ENCODE assay signal across 8 mouse cellular contexts in the genomic region with DNA sequence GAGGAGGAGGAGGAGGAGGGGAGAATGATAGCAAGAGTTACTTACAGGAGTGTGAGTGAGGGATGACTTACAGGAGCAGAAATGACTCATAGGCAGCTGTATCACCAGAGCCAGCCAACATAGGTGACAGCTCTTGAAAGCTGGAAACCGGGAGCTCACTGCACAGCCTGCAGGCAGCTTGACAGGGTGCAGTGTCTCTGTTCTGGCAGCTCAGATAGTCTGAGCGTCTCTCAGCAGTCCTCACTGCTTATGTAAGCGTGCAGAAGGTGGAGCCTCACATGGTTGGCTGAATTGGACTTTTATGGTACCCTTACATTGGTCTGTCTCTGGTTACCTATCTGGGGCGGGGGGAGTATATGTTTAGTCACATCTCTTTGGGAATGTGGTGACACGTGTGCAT. TPM values are rescaled to one million over a fixed set of nuclear protein-coding genes. Genes with fewer than 3 reads are reported as not detected.
DNase-seq lines count a peak whose midpoint lies in the region; ATAC-seq and TF ChIP-seq lines count a peak whose summit lies in the region.

No protein-coding gene starts in this region.

- TF ChIP-seq RAD21 in MEL (IDR thresholded peaks at IDR 0.05; ENCODE audit: low read depth, low read length): no peak

- TF ChIP-seq POLR2A in MEL (IDR thresholded peaks at IDR 0.05; ENCODE audit: control insufficient read depth in 1 of 2, insufficient read depth in 1 of 2, low read depth in 1 of 2, low read length in 2 of 2, poor library complexity in 1 of 2): no peak
- no peak for TF ChIP-seq POLR2A in thymus, adult 2 months (IDR thresholded peaks at IDR 0.05; ENCODE audit: control insufficient read depth, extremely low read depth, insufficient read depth, low read length, poor library complexity)

- TF ChIP-seq EP300 in MEL (IDR thresholded peaks at IDR 0.05; ENCODE audit: low read depth in 1 of 2, low read length in 2 of 2): no peak
- no peak for TF ChIP-seq EP300 in liver, embryonic 14.5 days (IDR thresholded peaks at IDR 0.05; ENCODE audit: low read depth)

- H3K79me2 ChIP-seq in MEL (ENCODE audit: control insufficient read depth, insufficient read depth, low read length, poor library complexity): no peaks in the 10 kb centered on the region

- no peak for ATAC-seq in heart, embryonic 11.5 days (replicated peaks; ENCODE audit: insufficient number of reproducible peaks, low FRiP score, low TSS enrichment)
- ATAC-seq in intestine, embryonic 16.5 days: peak; percentile 81
- ATAC-seq in liver, embryonic 14.5 days (ENCODE audit: insufficient read depth): peak; percentile 42; the same call in 1 of the 2 replicates

- no peak overlapping the region for H3K27ac ChIP-seq in heart, embryonic 11.5 days (ENCODE audit: low read depth, low read length)
- no peak overlapping the region for H3K27ac ChIP-seq in MEL (ENCODE audit: control insufficient read depth, low read depth, low read length)
- no peak overlapping the region for H3K27ac ChIP-seq in intestine, embryonic 16.5 days (ENCODE audit: low read length)
- H3K27ac ChIP-seq in liver, embryonic 14.5 days: no peak overlapping the region
- H3K27ac ChIP-seq in thymus, adult 2 months (ENCODE audit: control insufficient read depth, insufficient read depth, low read length): no peak overlapping the region

- H3K4me1 ChIP-seq in heart, embryonic 11.5 days (ENCODE audit: control insufficient read depth, insufficient read depth, low read length): no peaks in the 10 kb centered on the region; the same call in 1 of the 2 replicates
- H3K4me1 ChIP-seq in MEL (ENCODE audit: control insufficient read depth in 1 of 2, insufficient read depth in 2 of 2, low read length in 2 of 2): peaks cover 0 to 5% of the 10 kb centered on the region in 2 experiments; a peak in 1 of 4 replicates
- H3K4me1 ChIP-seq in intestine, embryonic 16.5 days (ENCODE audit: control insufficient read depth, insufficient read depth, low read length): 0 out of 2 replicates have a peak, but pooled peaks cover 4% of the 10 kb centered on the region
- H3K4me1 ChIP-seq in liver, embryonic 14.5 days (replicated peaks; ENCODE audit: control insufficient read depth in 2 of 2, insufficient read depth in 2 of 2, low read length in 1 of 2): no peaks in the 10 kb centered on the region; a peak in 1 of 4 replicates
- no peaks in the 10 kb centered on the region for H3K4me1 ChIP-seq in thymus, adult 2 months (replicated peaks; ENCODE audit: control insufficient read depth, insufficient read depth, low read length)

- no peaks in the 10 kb centered on the region for H3K36me3 ChIP-seq in heart, embryonic 11.5 days (ENCODE audit: control insufficient read depth, insufficient read depth, low read length)
- no peaks in the 10 kb centered on the region for H3K36me3 ChIP-seq in MEL (ENCODE audit: control insufficient read depth in 1 of 2, insufficient read depth in 2 of 2, low read length in 2 of 2)
- no peaks in the 10 kb centered on the region for H3K36me3 ChIP-seq in intestine, embryonic 16.5 days (ENCODE audit: control insufficient read depth, insufficient read depth, low read length)
- H3K36me3 ChIP-seq in liver, embryonic 14.5 days (replicated peaks; ENCODE audit: control insufficient read depth, insufficient read depth, low read depth): no peaks in the 10 kb centered on the region
- H3K36me3 ChIP-seq in thymus, adult 2 months (ENCODE audit: control insufficient read depth, insufficient read depth, low read length): no peaks in the 10 kb centered on the region

- no peak for DNase-seq in heart, adult 18-20 months
- peak; percentile 69 for DNase-seq in MEL (ENCODE audit: low read depth, low spot score)
- DNase-seq in liver, embryonic 14.5 days (ENCODE audit: low read depth in 3 of 3, low spot score in 3 of 3): peak in 1 of 3 experiments; percentile 26
- no peak for DNase-seq in thymus, adult 2 months
- no peak for DNase-seq in thymus, postnatal 14 days
- no peak for DNase-seq in spleen, postnatal 4 days (ENCODE audit: low spot score in 2 of 2)

- 33% methylated on average over 5 of the region's 5 CpGs for WGBS in heart, embryonic 11.5 days (ENCODE audit: insufficient replicate concordance)
- 29% methylated on average over 5 of the region's 5 CpGs for WGBS in intestine, embryonic 16.5 days
- WGBS in liver, embryonic 14.5 days (ENCODE audit: insufficient replicate concordance): 28% methylated on average over 5 of the region's 5 CpGs
- WGBS in thymus, adult 2 months: 51% methylated on average over 5 of the region's 5 CpGs

- H3K4me2 ChIP-seq in heart, embryonic 11.5 days: no peak overlapping the region
- no peak overlapping the region for H3K4me2 ChIP-seq in intestine, embryonic 16.5 days (ENCODE audit: low read depth, low read length)
- H3K4me2 ChIP-seq in liver, embryonic 14.5 days (ENCODE audit: low read depth): no peak overlapping the region

- H3K9ac ChIP-seq in heart, embryonic 11.5 days (ENCODE audit: low read depth, low read length): 0 out of 2 replicates have a peak overlapping the region, but pooled peaks have one; percentile 16
- H3K9ac ChIP-seq in MEL (ENCODE audit: control insufficient read depth, low read depth, low read length, poor library complexity, severe bottlenecking): no peak overlapping the region
- no peak overlapping the region for H3K9ac ChIP-seq in intestine, embryonic 16.5 days (ENCODE audit: low read depth, low read length)
- H3K9ac ChIP-seq in liver, embryonic 14.5 days (replicated peaks): no peak overlapping the region

- H3K27me3 ChIP-seq in heart, embryonic 11.5 days (ENCODE audit: control insufficient read depth, insufficient read depth, low read length): no peaks in the 10 kb centered on the region
- no peaks in the 10 kb centered on the region for H3K27me3 ChIP-seq in MEL (ENCODE audit: control insufficient read depth in 1 of 2, insufficient read depth in 2 of 2, low read length in 2 of 2)
- no peaks in the 10 kb centered on the region for H3K27me3 ChIP-seq in intestine, embryonic 16.5 days (replicated peaks; ENCODE audit: control insufficient read depth, insufficient read depth, low read length)
- no peaks in the 10 kb centered on the region for H3K27me3 ChIP-seq in liver, embryonic 14.5 days (ENCODE audit: control insufficient read depth, insufficient read depth, low read length)
- no peaks in the 10 kb centered on the region for H3K27me3 ChIP-seq in thymus, adult 2 months (ENCODE audit: control insufficient read depth, insufficient read depth, low read length)

- no peaks in the 10 kb centered on the region for H3K9me3 ChIP-seq in heart, embryonic 11.5 days (replicated peaks; ENCODE audit: control insufficient read depth, low read length)
- no peaks in the 10 kb centered on the region for H3K9me3 ChIP-seq in MEL (replicated peaks; ENCODE audit: insufficient read depth, low read length)
- H3K9me3 ChIP-seq in intestine, embryonic 16.5 days (ENCODE audit: control insufficient read depth, low read length): no peaks in the 10 kb centered on the region
- H3K9me3 ChIP-seq in liver, embryonic 14.5 days (ENCODE audit: control insufficient read depth, low read length): no peaks in the 10 kb centered on the region

- no peak for TF ChIP-seq CTCF in MEL (IDR thresholded peaks at IDR 0.05 in 2 of 3, conservative IDR thresholded peaks at IDR 0.05 in 1 of 3; ENCODE audit: control insufficient read depth in 1 of 3, insufficient read depth in 1 of 3, low read depth in 2 of 3, low read length in 3 of 3, poor library complexity in 1 of 3, severe bottlenecking in 1 of 3)
- TF ChIP-seq CTCF in liver, embryonic 14.5 days (IDR thresholded peaks at IDR 0.05; ENCODE audit: low read depth): no peak
- TF ChIP-seq CTCF in thymus, adult 2 months (IDR thresholded peaks at IDR 0.05; ENCODE audit: borderline replicate concordance, control insufficient read depth, extremely low read depth, insufficient read depth, low read length, poor library complexity): no peak

- H3K4me3 ChIP-seq in heart, embryonic 11.5 days (ENCODE audit: low read depth, low read length): no peak overlapping the region
- no peak overlapping the region for H3K4me3 ChIP-seq in MEL (ENCODE audit: control insufficient read depth in 1 of 2, insufficient read depth in 1 of 2, low read depth in 2 of 2, low read length in 2 of 2)
- no peak overlapping the region for H3K4me3 ChIP-seq in intestine, embryonic 16.5 days (ENCODE audit: low read length)
- no peak overlapping the region for H3K4me3 ChIP-seq in liver, embryonic 14.5 days (ENCODE audit: insufficient read depth in 1 of 2, low read depth in 2 of 2, low read length in 2 of 2)
- H3K4me3 ChIP-seq in thymus, adult 2 months (ENCODE audit: control insufficient read depth, insufficient read depth, low read length): no peak overlapping the region

TF ChIP-seq in MEL, 35 proteins besides CTCF, POLR2A, EP300 and RAD21 (continues in another document):
- TF ChIP-seq BHLHE40 (IDR thresholded peaks at IDR 0.05; ENCODE audit: borderline replicate concordance, low read depth, low read length) (no peak), USF1 (IDR thresholded peaks at IDR 0.05; ENCODE audit: low read depth, low read length) (no peak), USF2 (IDR thresholded peaks at IDR 0.05; ENCODE audit: borderline replicate concordance in 1 of 2, insufficient read depth in 1 of 2, low read depth in 1 of 2, low read length in 2 of 2) (no peak), TCF12 (IDR thresholded peaks at IDR 0.05; ENCODE audit: low read depth, low read length) (no peak), ELF1 (IDR thresholded peaks at IDR 0.05; ENCODE audit: low read depth, low read length) (no peak), MAZ (IDR thresholded peaks at IDR 0.05; ENCODE audit: low read depth, low read length) (no peak), GABPA (IDR thresholded peaks at IDR 0.05; ENCODE audit: low read depth, low read length) (no peak), E2F4 (IDR thresholded peaks at IDR 0.05; ENCODE audit: borderline replicate concordance, low read depth, low read length) (no peak), POLR2AphosphoS2 (IDR thresholded peaks at IDR 0.05; ENCODE audit: low read length) (no peak), ETS1 (IDR thresholded peaks at IDR 0.05; ENCODE audit: low read depth, low read length) (no peak), ZKSCAN1 (IDR thresholded peaks at IDR 0.05; ENCODE audit: low read depth, low read length) (no peak), MAX (IDR thresholded peaks at IDR 0.05; ENCODE audit: low read length) (no peak), MYC (IDR thresholded peaks at IDR 0.05; ENCODE audit: low read depth, low read length) (no peak)

RNA-seq across cellular contexts. Expression of gene Senp5, which starts 6.8 kb away (rescaled TPM):
- 9.8 and 10.9 TPM in 2 replicates for polyA plus RNA-seq in heart, embryonic 11.5 days (2014; fragmentation: Nextera tagmentation; extraction: Ambion mirVana)
- total RNA-seq in heart, adult 18-20 months (2021): 10 to 100 TPM; 12.1 to 13.0 TPM
- total RNA-seq in MEL (2012; rRNA removed): 9.2 and 10.3 TPM in 2 replicates
- polyA plus RNA-seq in MEL (2012; ENCODE audit: insufficient read depth in 1 of 2, insufficient read length in 2 of 2, low read depth in 1 of 2, low replicate concordance in 2 of 2, missing spikeins in 1 of 2): 10 to 100 TPM in 1 of 2 experiments, not detected in 1; 12.5 TPM
- polyA plus RNA-seq in intestine, embryonic 16.5 days (2015; fragmentation: Nextera tagmentation; extraction: Ambion mirVana): 9.1 and 9.8 TPM in 2 replicates
- polyA plus RNA-seq in liver, embryonic 14.5 days (2012; rRNA removed): 3.5 and 4.7 TPM in 2 replicates
- polyA plus RNA-seq in liver, embryonic 14.5 days (2014; fragmentation: Nextera tagmentation; extraction: Ambion mirVana): 2.9 and 3.4 TPM in 2 replicates
- 7.6 and 7.9 TPM in 2 replicates for polyA plus RNA-seq in thymus, adult 2 months (2012; rRNA removed)
